Mouse (Mus musculus) liver, embryonic 14.5 days (tissue): ENCODE results near the gene Fgf22.

Experiments
- CTCF ChIP-seq: IDR thresholded peaks from 2 replicates; pipeline ENCODE4 v1.5.1; 2016; ENCODE audit warnings: antibody characterized with exemption, low read depth, control low read depth
- EP300 ChIP-seq: IDR thresholded peaks from 2 replicates; pipeline ENCODE4 v1.6.1; 2016; ENCODE audit warnings: antibody characterized with exemption, low read depth

DNA sequence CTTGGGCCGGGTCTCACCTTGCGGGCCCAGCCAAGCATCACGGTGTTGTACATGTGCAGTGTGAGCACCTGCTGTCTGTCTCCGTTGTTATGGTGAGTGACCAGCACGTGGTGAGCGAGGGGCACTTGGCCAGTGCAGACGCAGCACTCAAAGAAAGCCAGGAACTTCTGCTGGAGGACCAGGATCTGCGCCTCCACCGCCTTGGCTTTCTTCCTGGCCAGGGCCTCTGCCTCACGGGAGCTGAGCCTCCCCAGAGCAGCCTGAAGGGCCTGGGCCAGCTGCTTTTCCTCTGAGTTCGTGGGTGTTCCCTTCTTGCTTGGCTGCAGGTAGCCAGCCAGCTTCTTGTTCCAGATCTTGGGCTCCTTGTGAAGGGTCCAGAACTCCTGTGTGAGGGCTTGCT, 11.7 kb upstream of the Fgf22 start:
- TF ChIP-seq EP300 (no peak), CTCF (no peak)
